Mouse (Mus musculus) kidney, postnatal 25 days (tissue): ENCODE measurements at regions not wholly inside any gene's neighbourhood (a gene's known extent, or its start where the extent isn't known, plus 50 kb on each side); places are given as distances from the start of the nearest gene placed in this dataset.

ENCODE experiments used
- DNase-seq, 2 experiments: peaks; one replicate each; pipeline ENCODE4 v3.0.0; 2021; ENCODE audit warnings: mixed read lengths in 2 of 2

DNA sequence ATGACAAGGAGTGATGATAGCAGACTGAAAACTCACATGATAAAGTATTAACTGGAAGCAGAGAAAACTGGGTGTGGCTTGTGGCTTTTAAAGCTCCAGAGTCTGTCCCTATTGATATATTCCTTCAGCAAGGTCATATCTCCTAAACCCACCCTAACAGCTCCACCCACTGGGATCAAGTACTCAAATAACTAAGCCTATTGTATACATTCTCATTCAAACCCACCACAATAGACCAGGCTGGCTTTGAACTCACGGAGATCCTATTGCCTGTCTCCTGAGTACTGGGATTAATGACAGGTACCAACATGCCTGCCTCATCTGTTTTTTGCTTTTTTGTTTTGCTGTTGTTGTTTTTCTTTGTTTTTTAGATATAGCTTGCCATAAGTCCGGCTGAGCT, 484.3 kb upstream of the Zfp462 start:
- no peak for DNase-seq

- no peak for DNase-seq
These were observed 475.7 kb upstream of the Zfp462 start for GRCm38 (mm10) chr4:54469176-54469575.

- DNase-seq, result peak in 1 of 2 experiments; percentile 21
These were observed 474.5 kb upstream of the Zfp462 start for GRCm38 (mm10) chr4:54470022-54471008.

GRCm38 (mm10) chr4:54471009-54471408, 473.8 kb upstream of the Zfp462 start:
- no peak for DNase-seq

DNA sequence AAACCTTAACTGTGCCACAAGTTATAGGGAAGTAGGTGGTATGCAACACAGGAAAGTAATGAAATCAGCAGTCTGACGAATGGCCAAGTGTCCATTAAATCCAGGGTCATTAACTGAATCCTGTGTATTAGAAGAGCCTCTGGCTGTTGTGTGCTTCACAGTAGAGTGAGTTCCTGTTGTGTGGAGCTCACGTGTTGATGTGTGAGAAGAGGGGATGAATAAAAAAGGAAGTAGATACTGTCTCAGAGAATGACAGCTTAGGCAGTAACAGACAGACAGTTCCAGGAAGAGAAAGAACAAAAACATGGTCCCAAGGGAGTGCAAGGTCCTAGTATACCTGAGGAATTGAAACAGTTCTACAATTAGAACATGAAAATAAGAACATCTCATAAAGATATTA, 463.1 kb upstream of the Zfp462 start:
- no peak for DNase-seq

DNA sequence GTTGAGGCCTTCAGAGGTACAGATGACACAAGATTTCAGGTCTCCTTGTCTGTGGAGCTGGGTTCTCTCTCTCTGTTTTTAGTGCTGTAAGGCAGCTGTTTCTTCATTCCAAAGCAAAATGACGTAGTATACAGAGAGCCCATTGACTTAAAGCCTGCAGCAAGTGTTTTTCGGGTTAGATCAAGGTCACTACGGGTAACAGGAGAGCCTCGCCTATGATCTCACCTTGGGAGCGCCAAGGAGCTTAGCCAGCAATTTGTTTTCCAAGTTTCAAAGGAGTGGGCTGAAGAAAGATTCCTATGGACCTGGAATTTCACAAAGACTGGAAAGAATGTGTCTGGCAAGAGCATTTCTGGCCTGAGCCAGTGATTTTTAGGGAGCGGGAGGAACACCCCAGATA, 451.8 kb upstream of the Zfp462 start:
- no peak for DNase-seq

GRCm38 (mm10) chr4:54497312-54497994, 447.4 kb upstream of the Zfp462 start:
- no peak for DNase-seq

DNA sequence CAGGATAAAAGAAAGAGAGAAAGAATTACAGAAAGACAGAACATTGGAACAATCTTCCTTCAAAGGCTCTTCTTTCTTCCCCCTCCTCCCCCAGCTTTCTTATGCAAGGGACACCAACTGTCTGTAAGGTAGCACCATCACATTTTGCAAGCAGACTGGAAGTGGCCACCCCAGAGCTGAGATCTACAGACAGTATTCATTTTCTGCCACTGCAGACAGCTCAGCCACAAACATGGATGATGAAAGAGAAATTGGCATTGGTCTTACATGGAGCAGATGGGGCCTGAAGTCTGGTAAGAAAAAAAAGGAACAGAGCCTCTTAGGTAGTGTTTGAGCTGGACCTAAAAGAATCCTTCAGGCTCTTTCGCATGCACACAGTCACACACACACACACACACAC, 428.9 kb upstream of the Zfp462 start:
- DNase-seq, result no peak

DNA sequence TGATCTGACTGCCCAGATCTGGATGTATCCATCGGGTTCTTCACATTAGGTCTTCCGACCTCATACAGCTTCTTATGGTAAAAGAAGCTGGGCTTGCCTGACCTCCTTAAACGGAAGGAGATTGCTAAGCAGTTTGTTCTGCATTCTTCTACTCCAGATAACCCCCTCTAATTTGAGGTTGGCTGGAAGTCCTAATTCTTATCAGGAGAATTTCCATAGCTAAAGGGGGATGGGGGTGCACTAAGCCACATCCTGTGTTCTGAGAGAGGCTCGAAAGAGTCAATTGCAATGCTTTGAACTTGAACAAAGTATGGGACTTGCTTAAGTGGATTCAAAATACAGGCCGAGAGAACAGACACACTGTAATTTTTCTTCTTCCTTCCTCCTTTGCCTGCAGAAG, 421.6 kb upstream of the Zfp462 start:
- DNase-seq, result no peak

DNA sequence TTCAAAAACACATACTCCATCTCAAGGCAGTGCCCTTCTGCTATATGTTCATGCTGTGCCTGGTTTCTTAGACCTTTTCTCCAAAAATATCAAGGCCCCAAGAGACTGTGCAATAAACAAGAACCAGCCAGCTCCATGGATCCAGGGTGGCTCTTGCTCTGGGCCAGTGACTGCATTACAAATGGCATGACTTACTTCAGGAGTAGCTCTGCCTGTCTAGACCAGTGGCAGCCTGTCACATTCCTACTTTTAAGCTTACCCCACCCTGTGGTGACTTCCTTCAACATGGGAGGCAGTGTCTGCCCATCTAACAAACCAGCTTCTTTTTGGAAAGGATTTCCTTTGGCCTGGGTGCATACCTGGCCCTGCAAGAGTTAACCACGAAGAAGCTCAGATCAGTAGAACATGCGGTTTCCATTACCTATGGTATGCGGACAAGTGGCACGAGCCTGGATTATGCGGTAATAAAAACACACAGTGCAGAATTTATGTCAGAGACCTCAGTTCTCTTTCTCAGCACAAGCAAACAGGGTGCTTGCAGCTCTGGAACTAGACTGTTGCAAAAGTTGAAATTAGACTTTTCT, 418.8 kb upstream of the Zfp462 start:
- DNase-seq, result no peak

DNA sequence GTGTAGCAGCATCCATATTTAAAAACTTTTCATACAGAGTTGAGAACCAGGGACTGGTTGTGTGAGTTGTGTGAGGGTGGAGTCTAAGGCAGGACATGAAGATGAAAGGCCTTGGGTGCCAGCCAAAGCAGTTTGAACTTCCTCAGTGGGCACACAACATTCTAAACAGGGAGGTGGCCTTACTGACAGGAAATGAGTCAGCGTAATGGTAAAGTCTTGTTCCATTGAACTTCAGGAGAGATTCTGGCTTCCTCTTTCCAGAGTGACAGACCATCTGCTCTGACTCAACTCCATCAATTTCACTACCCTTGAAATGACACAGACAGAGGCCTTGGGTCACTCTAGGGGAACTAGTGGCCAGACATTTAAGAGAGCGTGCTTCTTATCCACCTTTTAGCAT, 417.2 kb upstream of the Zfp462 start:
- DNase-seq, result peak; percentile 35 to 42

DNA sequence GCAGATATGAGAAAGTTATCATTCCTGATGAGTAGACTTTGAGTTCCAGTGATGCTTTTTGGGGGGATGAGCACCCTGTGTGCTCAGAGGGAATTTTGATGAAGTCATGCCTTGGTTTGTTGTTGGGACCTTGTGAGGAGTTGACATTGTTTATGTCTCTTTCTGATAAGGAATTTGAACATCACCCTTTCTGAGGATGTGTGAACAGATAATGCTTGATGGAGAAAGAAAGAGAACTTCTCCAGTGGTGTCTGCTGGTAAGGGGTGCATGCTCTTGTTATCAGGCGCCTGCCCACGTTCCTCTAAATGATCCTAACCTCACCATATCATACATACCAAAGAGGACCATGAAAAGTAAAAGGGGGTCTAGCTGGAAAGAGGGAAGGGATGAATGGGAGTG, 413.1 kb upstream of the Zfp462 start:
- DNase-seq, result no peak

- DNase-seq, result no peak
These were observed 411.0 kb upstream of the Zfp462 start for GRCm38 (mm10) chr4:54533846-54534245.

- no peak for DNase-seq
These were observed 391.8 kb upstream of the Zfp462 start for GRCm38 (mm10) chr4:54552864-54553618.

DNA sequence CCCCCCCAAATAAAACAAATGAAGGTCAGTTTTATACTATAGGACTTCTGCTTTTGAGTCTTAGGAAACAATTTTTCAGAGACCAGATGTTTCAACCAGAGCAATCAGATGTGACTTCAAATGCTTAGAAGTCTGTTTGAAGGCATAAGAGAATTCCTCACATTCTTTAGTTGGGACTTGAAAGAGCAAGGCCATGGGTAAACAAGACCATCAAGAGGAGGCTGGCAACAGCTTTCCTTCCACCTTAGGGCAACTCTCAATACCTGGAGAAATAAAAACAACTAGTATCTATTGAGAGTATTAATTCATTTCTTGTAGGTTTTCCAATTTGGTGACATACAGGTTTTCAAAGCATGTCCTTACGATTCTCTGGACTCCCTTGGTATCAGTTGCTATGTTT, 381.8 kb upstream of the Zfp462 start:
- DNase-seq, result no peak

DNA sequence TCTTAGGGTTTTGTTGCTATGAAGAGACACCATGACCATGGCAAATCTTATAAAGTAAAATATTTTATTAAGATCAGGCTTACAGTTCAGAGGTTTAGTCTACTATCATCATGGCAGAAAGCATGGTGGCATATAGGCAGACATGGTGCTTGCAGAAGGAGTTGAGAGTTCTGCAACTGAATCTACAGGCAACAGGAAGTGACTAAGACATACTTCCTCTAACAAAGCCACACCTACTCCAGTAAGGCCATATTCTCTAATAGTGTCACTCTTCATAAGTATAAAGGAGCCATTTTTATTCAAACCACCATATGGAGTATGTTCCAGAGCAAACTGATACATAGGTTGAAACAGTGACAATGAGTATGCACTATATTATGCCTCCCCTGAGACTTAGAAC, 371.7 kb upstream of the Zfp462 start:
- DNase-seq, result no peak

DNA sequence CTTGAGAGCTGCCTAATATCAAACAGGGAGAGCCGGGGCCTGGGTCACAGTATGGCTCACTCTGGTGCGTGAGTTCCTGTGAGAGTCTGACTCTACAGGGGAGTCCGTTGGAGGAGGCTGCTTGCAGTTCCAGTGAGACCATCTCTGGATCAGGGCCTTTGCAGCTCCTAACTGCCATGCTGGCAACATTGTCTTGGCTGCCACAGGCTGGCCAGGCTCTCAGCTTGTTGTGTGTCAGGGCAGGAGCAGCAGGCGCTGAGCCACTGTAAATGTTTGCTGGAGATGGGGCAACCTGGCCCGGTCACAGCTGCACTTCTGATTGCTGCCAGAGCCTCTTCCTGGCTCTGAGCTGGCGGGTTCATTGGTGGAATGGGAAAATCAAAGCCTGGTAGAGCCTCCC, 357.7 kb upstream of the Zfp462 start:
- DNase-seq, result peak in 1 of 2 experiments; percentile 37

- no peak for DNase-seq
These were observed 356.1 kb upstream of the Zfp462 start for GRCm38 (mm10) chr4:54588704-54589103.

DNA sequence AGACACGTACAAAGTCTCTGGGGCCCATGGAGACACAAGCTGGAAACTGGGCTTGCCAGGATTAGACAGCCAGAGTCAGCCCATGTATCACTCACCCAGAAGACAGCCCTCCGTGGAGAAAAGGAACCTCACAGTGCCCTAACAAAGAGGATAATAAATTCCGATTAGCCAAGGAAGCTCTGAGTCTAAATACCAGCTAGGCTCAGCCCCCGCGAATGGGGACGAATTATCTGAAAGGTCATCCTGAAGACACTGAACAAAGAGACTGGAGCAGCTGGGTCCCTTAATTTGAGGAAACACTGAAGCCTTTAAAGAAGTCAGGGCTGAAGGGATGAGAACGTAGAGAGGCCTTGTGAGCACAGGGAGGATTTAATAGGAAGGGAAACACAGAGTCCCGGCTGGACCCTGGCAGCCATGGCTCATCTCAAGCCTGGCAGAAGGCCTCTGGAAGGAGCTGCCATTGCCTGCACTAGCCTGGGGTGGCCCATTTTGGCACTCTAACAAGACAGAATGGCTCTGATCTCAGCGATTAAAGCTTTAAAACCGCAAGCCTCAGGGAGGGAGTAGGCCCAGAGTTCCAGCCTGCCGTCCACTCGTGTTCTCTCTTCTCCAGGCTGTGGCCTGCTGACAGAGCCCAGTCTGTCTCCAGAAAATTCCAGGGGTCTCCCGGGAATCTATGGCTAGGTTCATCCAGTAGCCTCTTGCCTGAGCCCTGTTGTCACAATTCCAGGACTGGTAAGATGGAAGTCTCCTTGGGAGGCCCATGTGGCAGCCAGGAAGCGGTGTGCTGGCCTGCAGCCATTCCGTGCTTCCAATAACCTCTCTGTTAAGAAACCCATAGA, 343.0 kb upstream of the Zfp462 start:
- peak in 1 of 2 experiments; percentile 34 for DNase-seq

GRCm38 (mm10) chr4:54602513-54603205, 342.2 kb upstream of the Zfp462 start:
- DNase-seq, result no peak

DNA sequence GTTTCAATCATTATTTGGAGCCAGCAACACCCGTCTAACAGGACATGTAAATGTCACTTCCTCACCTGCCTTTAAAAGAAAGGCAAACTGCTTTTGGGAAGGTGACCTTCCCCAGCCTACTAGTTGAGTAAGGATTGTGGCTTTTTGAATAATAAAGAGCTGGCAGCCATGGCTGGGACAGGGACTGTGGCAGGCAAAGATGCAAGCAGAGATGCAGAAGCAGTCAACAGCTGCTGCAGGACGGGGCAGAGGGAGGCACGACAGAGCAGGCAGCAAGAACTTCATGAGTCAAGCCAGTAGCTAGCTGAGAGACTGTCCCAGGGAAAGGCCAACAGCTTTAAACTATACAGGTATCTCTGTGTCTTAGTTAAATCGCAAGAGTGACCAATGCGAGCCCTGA, 334.7 kb upstream of the Zfp462 start:
- DNase-seq, result no peak
